Mouse (Mus musculus) naive thymus-derived CD4-positive, alpha-beta T cell, adult 2 months (primary cell): Measurements from ENCODE around the gene Nppc.

Source experiments
- DNase-seq: peaks from one replicate; pipeline ENCODE4 v3.0.0-alpha.2; 2011; ENCODE audit warnings: low read depth

Nppc gene

GRCm38 (mm10) chr1:86650272-86650671 lies 20.1 kb downstream of the Nppc start:
- DNase-seq: peak; percentile 71

- DNase-seq: no peak
Observed at GRCm38 (mm10) chr1:86647517-86647916, 22.9 kb downstream of the Nppc start.

GRCm38 (mm10) chr1:86643101-86643809 lies 27.1 kb downstream of the Nppc start:
- peak; percentile 37 for DNase-seq

GRCm38 (mm10) chr1:86634751-86635359 lies 35.5 kb downstream of the Nppc start:
- DNase-seq: no peak

GRCm38 (mm10) chr1:86633840-86634750 lies 36.3 kb downstream of the Nppc start:
- DNase-seq: no peak

- no peak for DNase-seq
Observed at GRCm38 (mm10) chr1:86633434-86633833, 36.9 kb downstream of the Nppc start.

GRCm38 (mm10) chr1:86632732-86633380 lies 37.5 kb downstream of the Nppc start:
- no peak for DNase-seq

GRCm38 (mm10) chr1:86630527-86630926 lies 39.8 kb downstream of the Nppc start:
- no peak for DNase-seq

- no peak for DNase-seq
Observed at GRCm38 (mm10) chr1:86629936-86630335, 40.4 kb downstream of the Nppc start.

GRCm38 (mm10) chr1:86628270-86628669 lies 42.1 kb downstream of the Nppc start:
- no peak for DNase-seq

- no peak for DNase-seq
Observed at GRCm38 (mm10) chr1:86623001-86624000, 47.1 kb downstream of the Nppc start.

GRCm38 (mm10) chr1:86622296-86622695 lies 48.1 kb downstream of the Nppc start:
- DNase-seq: no peak

GRCm38 (mm10) chr1:86618454-86619125 lies 51.8 kb downstream of the Nppc start:
- DNase-seq: peak; percentile 64
